Mouse (Mus musculus): ENCODE measurements around the gene Ugt1a5.
A peak's percentile ranks its signal among the peaks of the same experiment; 100 is the strongest.
"Not testable (repeated sequence)": the region's sequence is repeated elsewhere in the genome, so short reads cannot be mapped to it uniquely, and the experiment has no call there.

Gene Ugt1a5

DNA sequence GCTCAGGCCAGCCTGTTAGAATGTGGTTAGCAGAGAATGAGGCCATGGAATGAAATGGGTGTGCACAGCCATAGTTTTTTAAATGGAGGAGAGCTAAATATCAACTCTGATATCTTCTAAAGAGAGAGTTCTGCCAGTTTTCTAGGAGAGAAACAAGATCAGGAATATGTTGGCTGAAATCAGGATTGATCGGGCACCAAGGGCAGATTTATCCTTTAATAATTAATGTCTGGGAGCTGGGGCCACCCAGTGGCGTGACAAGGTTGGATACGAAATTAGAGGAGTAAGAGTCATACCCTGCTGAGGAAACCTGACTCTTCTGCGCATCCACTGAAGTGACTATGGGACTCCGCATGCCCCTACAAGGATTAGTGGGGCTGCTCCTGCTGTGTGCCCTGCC is at the start of gene Ugt1a5:
Ugt1a5 (plus strand) TSS at position 302 of the 400 bp plus-strand sequence.
- DNase-seq (ENCODE audit: low spot score in 2 of 2) = no peak

DNA sequence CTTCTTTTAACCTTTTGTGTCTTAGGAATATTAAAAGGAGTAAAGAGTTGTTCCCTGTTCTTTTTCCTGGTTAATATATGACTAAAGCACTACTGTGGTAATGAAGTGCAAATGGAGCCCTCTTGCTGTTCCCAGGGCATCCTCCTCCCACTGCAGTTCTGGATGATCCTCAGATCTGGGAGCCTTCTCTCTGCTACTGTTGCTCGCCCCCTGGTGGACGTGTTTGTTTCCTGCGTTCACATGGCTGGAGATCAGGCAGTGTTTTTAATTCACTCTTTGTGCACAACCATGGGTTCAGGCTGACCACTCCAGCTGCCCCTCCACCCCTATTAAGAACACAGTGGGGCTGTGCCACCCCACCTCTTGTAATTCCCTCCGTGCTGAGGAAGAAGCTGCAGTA is 45.3 kb upstream of the Ugt1a5 start:
- DNase-seq (ENCODE audit: low spot score in 2 of 2) = not testable (repeated sequence)

DNA sequence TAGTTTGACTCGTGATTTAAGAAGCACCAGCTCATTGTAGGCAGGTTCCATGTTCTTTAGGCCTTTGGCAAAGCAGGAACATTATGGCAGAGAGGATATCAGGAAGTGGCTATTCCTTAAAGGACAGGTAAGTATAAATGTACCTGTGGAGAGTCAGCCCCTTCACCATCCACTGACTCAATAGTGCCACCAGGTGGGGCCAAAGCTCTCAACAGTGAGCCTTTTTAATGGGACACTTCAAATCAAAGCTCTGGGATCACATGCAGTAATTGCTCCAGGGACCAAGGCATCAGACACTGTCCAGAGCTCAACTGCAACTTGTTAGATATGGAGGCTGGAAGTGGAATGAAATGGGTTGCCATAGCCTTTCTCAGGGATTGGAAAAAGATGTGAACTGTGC is 44.3 kb upstream of the Ugt1a5 start:
- DNase-seq (ENCODE audit: low spot score in 2 of 2) = not testable (repeated sequence)

DNA sequence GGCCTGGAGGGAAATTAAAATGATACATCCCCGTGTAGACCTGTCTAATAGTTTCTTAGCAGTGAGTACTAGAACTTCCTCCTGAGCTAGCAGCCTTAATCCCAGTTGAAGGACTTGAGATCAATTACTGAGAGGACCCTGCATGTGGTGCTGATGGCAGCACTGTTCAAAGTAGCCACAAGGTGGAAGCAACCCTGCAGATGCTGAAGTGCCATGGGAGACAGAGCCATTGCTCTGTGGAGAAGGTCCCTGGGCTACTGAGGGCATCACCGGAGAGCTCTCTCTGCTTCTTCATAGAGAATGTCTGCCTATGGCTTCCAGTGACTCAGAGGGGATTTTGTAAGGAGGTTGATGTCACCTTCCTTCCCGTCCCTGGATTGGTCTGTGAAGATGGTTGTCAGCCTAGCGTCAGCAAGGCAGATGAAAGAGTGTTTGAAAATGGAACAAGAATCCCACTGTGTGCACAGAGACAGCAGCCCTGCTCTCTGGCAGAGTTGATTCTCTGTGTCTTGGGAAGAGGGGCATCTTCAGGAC is 39.9 kb upstream of the Ugt1a5 start:
- not testable (repeated sequence) for DNase-seq (ENCODE audit: low spot score in 2 of 2)

DNA sequence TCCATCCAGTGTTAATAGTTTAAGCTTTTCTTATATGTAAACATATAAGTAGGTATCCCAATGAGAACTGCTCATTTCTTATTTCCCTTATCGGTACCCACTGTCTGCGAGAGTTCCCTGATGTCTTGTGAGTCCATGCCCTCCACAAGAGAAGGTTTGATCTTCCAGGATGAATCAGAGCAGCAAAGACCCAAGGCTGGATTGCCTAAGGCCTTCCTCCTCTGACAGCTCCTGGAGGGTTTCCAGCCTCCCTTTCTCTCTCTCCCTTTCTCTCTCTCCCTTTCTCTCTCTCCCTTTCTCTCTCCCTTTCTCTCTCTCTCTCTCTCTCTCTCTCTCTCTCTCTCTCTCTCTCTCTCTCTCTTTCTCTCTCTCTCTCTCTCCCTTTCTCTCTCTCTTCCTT is 36.7 kb upstream of the Ugt1a5 start:
- not testable (repeated sequence) for DNase-seq (ENCODE audit: low spot score in 2 of 2)

DNA sequence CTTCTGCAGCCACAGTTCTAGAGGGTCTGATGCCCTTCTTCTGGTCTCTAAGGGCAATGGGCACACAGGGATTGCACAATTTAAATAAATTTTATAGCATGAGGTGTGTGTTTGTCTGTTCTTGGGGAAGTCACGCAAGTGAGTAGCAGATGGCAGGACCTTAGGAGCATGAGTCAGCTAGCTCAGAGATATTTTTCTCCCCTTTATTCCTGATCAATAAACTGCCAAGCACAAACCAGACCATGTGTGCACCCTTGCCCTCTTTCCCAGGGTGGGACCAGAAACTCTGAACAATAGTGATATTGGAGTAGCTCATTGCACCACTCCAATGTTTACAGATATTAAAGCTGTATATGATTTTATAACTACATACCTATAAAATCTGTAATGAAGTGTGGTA is 35.6 kb upstream of the Ugt1a5 start:
- not testable (repeated sequence) for DNase-seq (ENCODE audit: low spot score in 2 of 2)

DNA sequence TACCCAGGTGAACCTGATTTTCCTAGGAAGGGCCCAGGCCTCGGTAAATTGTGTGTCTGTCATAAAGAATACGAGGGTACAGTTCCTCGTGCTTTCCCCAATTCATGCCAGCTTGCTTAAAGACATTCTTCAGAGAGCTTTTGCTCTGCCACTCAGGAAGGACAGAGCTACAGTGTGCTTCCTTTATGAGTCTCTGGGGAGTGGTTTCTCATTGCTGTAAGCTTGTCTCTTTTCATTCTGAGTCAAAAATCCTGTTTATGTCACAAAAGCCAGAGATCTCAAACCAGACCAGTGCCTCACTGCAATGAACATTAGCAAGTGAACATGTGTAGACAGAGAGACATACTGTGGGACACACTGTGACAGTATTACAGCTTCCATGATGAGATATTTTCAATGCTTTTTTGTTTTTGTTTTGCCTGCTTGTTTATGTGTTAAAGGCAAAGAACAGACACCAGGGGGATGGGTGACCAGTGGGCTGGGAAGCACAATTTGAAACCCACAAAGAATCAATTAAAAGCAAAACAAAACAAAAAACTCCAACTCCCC is 31.8 kb upstream of the Ugt1a5 start:
- DNase-seq (ENCODE audit: low spot score in 2 of 2) = no peak

DNA sequence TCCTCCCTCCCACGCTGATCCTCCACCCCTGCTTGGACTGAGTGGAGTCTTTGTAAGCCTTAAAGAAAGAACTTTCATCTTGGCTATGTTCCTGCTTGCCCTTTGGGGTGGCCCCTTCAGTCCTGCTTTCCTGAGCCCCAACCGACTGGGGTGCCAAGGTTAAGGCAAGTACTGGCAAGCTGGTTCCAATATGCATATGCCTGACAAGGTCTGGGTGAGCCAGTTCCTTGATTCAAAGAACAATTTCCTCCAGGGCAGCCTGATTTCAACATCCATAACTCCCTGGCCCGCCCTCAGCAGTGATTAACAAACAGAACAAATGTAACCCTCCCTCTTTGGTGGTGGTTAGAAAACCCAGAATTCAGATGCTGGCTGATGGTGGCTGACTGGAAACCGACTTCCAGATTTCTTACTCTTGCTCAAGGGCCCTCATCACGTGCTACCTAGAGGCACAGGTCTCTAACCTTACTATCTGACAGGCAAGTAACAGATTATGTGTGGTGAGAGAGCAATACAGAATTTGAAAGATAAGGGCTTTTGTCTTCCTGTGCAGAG is 31.3 kb upstream of the Ugt1a5 start, which contains the start of gene Ugt1a6a:
Ugt1a6a (plus strand) TSS at position 353 of the 555 bp plus-strand sequence.
- not testable (repeated sequence) for DNase-seq (ENCODE audit: low spot score in 2 of 2)

DNA sequence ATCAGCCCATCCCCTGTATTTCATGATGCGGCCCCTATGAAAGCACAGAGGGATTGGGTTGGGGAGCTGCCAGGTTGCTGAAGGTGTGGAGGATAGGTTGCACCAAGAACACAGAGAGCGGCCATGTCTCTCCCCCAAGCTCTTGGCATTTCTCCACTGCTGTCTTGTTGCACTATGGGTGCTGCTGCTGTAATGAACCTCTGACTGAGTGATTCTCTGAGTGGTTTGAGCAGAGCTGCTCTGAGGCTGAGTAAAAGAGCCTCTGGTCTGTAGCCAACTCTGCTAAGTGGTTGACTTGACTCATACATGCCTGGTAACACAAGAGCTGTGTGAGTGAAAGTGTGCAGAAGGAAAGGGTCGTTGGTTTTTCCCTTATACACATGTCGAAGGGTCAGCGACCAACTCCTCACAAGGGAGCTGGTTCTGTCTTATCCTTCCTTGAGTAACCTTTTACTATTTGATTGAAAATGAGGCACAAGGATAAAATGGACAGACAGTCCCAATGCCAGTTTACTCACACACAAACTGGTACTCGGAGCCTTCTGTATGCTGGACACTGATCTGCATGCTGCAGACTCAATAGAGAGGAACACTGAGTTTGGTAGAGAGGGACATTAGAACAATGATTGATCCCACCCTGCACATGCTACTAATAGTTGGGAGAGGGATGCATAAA is 30.4 kb upstream of the Ugt1a5 start:
- DNase-seq (ENCODE audit: low spot score in 2 of 2) = not testable (repeated sequence)

DNA sequence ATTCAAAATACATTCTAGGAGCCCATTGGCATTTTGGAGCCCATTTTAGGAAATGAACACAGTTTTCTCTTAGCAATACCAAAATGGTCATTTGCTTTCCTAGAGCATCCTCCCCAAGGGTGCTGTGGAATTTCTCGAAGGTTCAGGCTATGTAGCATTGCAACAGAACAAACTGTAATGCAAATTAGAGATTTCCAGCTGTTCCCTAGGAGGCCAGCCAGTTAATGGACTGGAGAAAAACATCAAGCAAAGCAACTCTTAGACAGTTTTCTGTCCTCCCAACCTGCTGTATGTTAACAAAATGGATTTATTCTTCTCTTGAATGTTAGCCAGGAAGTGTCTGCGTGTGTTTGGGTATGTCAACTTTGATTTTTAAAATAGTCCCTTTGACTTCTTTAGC is 29.2 kb upstream of the Ugt1a5 start:
- no peak for DNase-seq (ENCODE audit: low spot score in 2 of 2)

DNA sequence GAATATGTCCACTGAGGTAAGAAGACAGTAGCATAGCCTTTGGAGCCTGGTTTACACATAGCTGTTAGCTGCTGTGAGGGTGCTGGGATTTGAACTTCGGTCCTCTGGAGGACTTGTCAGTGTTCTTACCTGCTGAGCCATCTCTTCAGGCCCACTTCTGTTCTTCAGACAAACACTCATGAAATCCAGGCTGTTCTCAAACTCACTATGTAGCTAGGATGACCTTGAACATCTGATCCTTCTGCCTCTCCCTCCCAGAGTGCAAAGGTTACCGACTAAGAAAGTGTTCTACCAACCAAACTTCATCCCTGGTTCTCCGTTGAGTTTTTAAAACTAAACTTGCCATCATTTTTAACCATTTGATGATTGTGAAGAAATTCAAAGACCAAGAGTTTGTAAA is 28.5 kb upstream of the Ugt1a5 start:
- DNase-seq (ENCODE audit: low spot score in 2 of 2) = no peak

DNA sequence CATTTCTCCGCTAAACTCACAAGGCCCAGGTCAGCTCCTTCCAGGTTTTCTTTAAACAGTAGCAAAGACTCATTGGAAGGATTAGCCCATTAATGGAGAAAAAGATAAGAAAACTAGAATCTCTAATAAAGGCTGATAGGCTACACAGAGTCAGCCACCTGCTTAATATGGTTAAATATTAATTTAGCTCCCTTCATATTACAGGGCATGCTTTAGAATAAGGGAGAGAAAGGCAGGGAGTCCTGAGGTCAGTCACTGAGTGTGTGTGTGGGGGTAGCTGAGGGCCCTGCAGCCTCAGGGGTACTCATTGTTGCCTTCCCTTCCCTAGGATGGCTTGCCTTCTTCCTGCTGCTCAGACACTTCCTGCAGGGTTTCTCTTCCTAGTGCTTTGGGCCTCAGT is 27.7 kb upstream of the Ugt1a5 start:
- DNase-seq (ENCODE audit: low spot score in 2 of 2) = no peak

DNA sequence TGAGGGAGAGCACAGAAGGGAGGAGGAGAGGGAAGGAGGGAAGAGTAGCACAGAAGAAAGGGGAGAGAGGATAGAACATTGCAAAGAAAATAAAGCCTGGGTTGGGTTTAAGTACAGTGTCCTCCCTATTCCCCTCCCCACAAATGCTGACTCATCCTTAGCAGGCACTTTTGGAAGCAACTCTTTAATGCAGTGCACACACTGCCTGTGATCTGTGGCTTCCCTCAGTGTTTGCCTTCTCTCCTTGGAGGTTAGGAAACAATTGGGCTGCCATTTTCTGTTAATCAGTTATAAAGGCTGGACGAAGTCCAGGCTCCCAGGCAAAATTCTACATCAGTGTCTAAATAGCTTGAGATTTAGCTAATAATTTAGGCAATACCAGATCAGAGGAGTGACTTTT is 25.3 kb upstream of the Ugt1a5 start:
- not testable (repeated sequence) for DNase-seq (ENCODE audit: low spot score in 2 of 2)

DNA sequence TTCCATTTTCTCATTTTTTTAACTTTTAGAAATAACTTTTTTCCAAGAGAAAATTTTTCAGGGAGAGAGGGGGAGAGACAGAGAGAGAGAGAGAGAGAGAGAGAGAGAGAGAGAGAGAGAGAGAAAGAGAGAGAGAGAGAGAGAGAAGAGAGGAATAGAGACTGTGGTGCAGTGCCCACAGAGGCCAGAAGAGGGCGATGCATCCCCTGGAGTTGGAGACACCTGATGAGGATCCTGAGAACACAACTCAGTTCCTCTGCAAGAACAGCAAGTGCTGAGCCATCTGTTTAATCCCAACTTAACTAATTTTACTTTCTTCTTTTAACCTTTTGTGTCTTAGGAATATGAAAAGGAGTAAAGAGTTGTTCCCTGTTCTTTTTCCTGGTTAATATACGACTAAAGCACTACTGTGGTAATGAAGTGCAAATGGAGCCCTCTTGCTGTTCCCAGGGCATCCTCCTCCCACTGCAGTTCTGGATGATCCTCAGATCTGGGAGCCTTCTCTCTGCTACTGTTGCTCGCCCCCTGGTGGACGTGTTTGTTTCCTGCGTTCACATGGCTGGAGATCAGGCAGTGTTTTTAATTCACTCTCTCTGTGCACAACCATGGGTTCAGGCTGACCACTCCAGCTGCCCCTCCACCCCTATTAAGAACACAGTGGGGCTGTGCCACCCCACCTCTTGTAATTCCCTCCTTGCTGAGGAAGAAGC is 21.7 kb upstream of the Ugt1a5 start:
- DNase-seq (ENCODE audit: low spot score in 2 of 2) = peak; percentile 4 to 46

DNA sequence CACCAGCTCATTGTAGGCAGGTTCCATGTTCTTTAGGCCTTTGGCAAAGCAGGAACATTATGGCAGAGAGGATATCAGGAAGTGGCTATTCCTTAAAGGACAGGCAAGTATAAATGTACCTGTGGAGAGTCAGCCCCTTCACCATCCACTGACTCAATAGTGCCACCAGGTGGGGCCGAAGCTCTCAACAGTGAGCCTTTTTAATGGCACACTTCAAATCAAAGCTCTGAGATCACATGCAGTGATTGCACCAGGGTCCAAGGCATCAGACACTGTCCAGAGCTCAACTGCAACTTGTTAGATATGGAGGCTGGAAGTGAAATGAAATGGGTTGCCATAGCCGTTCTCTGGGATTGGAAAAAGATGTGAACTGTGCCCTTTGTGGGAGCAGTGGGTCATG is 20.5 kb upstream of the Ugt1a5 start:
- DNase-seq (ENCODE audit: low spot score in 2 of 2) = not testable (repeated sequence)

DNA sequence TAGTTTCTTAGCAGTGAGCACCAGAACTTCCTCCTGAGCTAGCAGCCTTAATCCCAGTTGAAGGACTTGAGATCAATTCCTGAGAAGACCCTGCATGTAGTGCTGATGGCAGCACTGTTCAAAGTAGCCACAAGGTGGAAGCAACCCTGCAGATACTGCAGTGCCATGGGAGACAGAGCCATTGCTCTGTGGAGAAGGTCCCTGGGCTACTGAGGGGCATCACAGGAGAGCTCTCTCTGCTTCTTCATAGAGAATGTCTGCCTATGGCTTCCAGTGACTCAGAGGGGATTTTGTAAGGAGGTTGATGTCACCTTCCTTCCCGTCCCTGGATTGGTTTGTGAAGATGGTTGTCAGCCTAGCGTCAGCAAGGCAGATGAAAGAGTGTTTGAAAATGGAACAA is 15.7 kb upstream of the Ugt1a5 start:
- DNase-seq (ENCODE audit: low spot score in 2 of 2) = not testable (repeated sequence)

DNA sequence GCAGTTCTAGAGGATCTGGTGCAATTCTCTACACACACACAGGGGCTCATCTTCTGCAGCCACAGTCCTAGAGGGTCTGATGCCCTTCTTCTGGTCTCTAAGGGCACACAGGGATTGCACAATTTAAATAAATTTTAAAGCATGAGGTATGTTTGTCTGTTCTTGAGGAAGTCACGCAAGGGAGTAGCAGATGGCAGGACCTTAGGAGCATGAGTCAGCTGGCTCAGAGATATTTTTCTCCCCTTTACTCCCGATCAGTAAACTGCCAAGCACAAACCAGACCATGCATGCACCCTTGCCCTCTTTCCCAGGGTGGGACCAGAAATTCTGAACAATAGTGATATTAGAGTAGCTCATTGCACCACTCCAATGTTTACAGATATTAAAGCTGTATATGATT is 7.4 kb upstream of the Ugt1a5 start:
- DNase-seq (ENCODE audit: low spot score in 2 of 2) = no peak

DNA sequence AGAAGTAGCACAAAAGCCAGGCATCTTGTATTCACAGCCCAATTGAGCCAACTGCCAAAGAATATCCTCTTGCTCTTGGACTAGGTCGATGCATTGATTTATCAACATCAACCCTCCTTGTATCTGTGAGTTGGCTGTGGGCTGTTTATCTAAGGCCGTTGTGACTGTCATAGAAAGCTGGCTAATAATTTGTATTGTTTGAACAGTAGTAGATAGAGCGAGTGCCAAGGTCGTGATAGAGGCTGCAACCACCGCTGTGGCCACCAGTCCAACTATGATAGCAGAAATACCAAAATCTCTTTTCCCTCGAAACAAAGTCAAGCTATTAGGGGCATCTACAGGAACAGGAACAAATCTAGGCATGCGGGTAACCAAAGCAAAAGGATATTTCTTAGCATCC is 6.4 kb downstream of the Ugt1a5 start:
- not testable (repeated sequence) for DNase-seq (ENCODE audit: low spot score in 2 of 2)

DNA sequence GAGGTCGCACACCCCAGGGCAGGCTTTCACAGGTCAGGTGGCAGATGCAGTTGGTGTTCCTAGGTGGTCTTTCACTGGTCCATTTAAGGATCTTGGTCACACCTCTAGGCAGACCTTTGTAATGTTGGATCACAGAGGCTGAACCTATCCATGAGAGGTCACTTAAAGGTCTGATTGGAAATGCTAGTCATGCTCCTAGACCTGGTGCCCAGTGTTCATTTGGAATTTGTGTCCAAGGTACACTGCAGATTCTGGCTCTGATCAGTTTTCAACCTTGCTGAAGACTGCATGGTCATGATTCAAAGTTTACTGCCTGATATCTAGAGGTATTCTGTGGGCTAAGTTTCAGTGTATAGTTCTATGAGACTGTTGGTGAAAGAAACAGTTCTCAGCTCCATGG is 13.8 kb downstream of the Ugt1a5 start:
- DNase-seq (ENCODE audit: low spot score in 2 of 2) = no peak

DNA sequence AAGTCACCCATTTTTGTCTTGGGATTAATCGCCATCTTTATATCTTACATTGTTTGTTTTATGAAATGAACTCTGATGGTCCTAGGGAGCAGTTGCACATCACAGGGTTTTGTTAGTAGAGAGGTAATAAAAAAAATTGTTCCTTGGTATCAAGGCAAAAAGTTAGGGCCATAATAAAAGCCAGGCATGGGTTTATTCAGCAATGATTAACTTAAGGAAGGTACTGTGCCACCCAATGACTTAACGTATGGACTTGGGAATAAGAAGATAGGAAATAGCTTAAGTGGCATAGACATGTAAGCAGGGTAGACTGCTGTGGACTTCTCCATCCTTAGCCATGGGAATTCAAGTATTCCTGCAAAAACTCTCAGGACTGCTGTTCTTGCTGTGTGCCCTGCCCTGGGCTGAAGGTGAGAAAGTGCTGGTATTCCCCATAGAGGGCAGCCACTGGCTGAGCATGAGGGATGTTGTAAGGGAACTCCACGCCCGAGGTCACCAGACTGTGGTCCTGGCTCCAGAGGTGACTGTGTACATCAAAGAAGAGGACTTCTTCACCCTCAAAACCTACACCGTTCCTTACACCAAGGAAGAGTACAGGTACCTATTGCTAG is 20.6 kb downstream of the Ugt1a5 start:
- DNase-seq (ENCODE audit: low spot score in 2 of 2) = no peak

DNA sequence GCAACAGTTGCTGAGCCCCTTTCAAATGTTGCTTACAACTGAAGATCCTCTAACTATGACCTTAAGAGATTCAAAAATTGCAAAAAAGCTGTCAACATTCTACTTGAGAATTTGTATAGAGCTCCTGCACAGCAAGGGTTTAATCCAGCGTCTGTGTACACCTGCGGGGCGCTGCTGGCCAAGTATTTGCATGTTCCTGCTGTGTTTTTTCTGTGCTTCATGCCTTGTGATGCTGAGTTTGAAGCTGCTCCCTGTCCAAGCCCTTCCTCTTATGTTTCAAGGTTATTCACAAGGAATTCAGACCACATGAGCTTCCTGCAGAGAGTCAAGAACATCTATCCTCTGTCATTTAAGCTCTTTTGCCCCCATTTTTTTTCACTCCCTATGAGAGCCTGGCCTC is 26.3 kb downstream of the Ugt1a5 start:
- no peak for DNase-seq (ENCODE audit: low spot score in 2 of 2)

DNA sequence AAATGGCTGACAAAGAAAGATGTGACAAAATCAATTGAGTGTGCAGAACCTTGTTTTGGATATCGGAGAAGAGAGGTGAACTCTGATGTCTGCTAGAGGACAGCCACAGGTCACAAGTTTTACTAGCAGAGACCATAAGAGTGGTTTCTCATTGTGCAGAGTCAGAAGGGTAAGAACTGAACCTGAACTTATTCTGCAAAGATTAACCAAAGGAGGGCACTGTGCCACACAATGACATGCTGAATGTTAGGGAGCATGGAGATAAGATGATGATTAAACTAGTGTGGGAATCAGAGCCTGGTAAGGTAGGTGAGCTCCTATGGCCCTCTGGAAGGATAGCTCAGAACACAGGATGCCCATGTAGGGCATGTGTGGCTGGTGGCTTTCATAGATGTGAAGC is 29.9 kb downstream of the Ugt1a5 start:
- DNase-seq (ENCODE audit: low spot score in 2 of 2) = no peak

Measured in thymus, postnatal 10 days (tissue).